Mouse (Mus musculus) left cerebral cortex, adult 6 months (tissue): ENCODE results near the gene Hba-a2. TPM values are rescaled to one million over a fixed set of nuclear protein-coding genes. Genes with fewer than 3 reads are reported as not detected.

ENCODE experiments used
- long read RNA-seq, 2 experiments: library from polyadenylated mRNA; unstranded; transcript quantifications; one replicate each; pipeline ENCODE4 v2.0.0; 2019 to 2020
- polyA plus RNA-seq: library from polyadenylated mRNA; unstranded; fragments of <200 nt; fragmentation: Nextera tagmentation; gene quantifications from 2 replicates; pipeline ENCODE4 v1.2.3, GENCODE M21; 2021

Hba-a2 gene
- polyA plus RNA-seq, result 17.7 and 48.7 TPM in 2 replicates
- long read RNA-seq, experiment 1, transcript Hba-a2-201 (3 exons, 554 nt), result major isoform, 19 of 20 reads
- long read RNA-seq, experiment 1, partial matches to known transcripts, result 0 of 20 reads
- long read RNA-seq, experiment 1, other reads (novel, unspliced or antisense), result 1 of 20 reads
- long read RNA-seq, experiment 2, transcript Hba-a2-201 (3 exons, 554 nt), result major isoform, 8 of 9 reads
- long read RNA-seq, experiment 2, partial matches to known transcripts, result 0 of 9 reads
- long read RNA-seq, experiment 2, other reads (novel, unspliced or antisense), result 0 of 9 reads

DNA sequence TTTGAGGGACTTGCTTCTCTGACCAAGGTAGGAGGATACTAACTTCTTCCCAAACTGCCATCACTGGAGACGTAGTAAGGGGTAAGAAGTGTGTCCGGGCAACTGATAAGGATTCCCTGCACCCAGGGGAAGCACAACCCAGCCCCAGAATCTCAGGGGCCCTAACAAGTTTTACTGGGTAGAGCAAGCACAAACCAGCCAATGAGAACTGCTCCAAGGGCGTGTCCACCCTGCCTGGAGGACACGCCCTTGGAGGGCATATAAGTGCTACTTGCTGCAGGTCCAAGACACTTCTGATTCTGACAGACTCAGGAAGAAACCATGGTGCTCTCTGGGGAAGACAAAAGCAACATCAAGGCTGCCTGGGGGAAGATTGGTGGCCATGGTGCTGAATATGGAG lies at the start of gene Hba-a2:
TSS of gene Hba-a2 (plus strand) at position 287 of the 400 bp plus-strand sequence.

DNA sequence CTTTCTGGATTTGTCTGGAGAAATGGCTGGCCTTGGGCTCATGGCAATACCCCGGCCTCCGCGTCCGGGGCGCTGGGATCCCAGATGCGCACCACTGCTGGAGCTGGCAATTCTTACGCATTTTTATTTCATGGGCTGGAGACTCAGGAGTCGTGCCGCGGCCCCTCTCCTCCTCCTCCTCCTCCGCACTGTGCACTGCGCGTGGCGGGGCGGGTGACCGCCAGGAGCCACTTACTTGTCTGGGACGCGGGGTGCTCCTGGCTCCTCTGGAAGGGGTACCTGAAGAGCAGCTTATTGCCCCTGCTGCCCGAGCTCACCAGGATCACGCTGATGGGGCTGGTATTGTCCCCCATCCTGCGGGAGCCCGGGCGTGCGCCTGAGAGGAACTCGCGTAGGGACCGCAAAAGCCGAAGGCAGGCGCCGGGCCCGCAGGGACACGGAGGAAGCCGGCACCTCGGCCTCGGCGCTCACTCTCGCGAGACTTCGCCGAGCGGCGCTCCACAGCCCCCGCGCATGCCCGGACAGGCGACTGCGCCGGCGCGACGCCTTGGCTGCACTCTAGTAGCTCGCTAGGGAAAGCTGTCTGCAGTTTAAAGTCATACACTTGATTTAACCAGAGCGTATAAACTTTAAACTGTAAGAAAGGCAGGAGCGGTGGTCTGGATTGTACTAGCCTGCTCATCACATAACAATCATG lies 29.0 kb upstream of the Hba-a2 start, which contains the start of gene Nprl3:
TSS of gene Nprl3 (minus strand) at position 520 of the 697 bp plus-strand sequence.

DNA sequence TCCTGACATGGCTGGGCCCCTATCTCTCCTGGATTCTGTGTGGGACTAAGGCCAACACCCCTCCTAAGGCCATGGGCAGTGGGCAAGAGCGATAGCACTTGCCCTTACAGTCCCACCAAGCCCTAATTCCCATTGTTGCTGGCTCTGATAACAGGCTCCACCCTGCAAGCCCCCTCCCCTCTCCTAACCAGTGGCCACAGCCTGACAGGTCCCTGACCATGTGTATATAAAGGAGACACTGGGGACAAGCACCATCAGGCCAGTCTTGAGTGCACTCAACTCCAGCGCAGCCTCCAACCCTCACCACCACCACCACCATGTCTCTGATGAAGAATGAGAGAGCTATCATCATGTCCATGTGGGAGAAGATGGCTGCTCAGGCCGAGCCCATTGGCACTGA lies 19.9 kb upstream of the Hba-a2 start, which contains the start of gene Hba-x:
TSS of gene Hba-x (plus strand) at position 54 of the 400 bp plus-strand sequence.

DNA sequence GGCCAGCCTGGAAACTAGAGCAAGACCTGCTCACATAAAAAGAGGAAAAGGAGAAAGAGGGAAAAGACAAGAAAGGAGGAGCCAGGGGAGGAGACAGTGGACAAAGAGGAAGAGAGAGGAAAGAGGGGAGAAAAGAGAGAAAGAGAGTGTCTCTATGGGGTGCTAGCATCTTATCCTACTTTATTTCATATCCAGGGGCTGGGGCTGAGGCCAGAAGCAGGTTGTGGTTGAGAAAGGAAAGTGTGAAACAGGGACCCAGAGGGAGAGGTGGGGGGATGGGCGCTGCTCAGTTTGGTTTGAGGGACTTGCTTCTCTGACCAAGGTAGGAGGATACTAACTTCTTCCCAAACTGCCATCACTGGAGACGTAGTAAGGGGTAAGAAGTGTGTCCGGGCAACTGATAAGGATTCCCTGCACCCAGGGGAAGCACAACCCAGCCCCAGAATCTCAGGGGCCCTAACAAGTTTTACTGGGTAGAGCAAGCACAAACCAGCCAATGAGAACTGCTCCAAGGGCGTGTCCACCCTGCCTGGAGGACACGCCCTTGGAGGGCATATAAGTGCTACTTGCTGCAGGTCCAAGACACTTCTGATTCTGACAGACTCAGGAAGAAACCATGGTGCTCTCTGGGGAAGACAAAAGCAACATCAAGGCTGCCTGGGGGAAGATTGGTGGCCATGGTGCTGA lies 13.1 kb upstream of the Hba-a2 start, which contains the start of gene Hba-a1:
TSS of gene Hba-a1 (plus strand) at position 421 of the 687 bp plus-strand sequence.

DNA sequence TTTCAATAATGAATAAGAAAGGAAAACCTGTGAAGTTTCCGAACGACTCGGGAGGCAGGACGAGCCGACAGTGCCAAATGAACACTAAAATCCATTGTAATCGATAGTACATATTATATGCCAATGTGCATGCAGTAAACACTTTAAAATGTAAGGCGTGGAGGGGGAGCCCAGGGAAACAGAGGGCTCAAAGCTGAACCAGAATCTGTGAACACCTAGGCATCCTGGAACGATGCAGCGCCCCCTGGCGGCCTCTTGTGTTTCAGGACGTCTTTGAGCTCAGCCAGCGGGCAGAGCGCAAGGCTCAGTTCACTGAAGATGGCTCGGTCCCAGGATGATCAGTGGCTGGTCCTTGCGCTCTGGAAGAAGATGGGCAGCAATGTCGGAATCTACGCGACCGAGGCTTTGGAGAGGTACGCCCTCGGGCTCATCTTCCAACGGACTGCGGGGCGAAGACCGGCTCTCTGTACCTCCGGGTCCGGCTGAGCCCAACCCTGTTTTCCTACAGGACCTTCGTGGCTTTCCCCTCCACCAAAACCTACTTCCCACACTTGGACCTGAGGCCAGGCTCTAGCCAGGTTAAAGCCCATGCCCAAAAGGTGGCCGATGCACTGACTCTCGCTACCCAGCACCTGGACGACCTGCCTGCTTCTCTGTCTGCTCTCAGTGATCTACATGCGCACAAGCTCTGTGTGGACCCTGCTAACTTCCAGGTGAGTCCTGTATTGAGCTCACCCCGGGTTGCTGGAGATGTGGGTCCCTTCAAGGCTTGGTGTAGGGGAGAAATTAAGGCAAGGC lies 9.4 kb upstream of the Hba-a2 start, which contains the start of gene Hbq1b:
TSS of gene Hbq1b (plus strand) at position 271 of the 798 bp plus-strand sequence.

DNA sequence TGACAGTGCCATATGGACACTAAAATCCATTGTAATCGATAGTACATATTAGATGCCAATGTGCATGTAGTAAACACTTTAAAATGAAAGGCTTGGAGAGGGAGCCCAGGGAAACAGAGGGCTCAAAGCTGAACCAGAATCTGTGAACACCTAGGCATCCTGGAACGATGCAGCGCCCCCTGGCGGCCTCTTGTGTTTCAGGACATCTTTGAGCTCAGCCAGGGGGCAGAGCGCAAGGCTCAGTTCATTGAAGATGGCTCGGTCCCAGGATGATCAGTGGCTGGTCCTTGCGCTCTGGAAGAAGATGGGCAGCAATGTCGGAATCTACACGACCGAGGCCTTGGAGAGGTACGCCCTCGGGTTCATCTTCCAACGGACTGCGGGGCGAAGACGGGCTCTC lies 3.6 kb downstream of the Hba-a2 start, which contains the start of gene Hbq1a:
TSS of gene Hbq1a (plus strand) at position 205 of the 400 bp plus-strand sequence.

Other genes with a start within 250 kb of the Hba-a2 start
- gene Il9r, start 96.2 kb upstream of the Hba-a2 start, polyA plus RNA-seq, result not detected in 2 replicates
- gene Snrnp25, start 91.1 kb upstream of the Hba-a2 start, polyA plus RNA-seq, result 71.7 and 72.2 TPM in 2 replicates
- gene Rhbdf1, start 74.2 kb upstream of the Hba-a2 start, polyA plus RNA-seq, result 1.9 and 4.5 TPM in 2 replicates
- 18.0 and 19.3 TPM in 2 replicates for gene Mpg, start 70.0 kb upstream of the Hba-a2 start, polyA plus RNA-seq
- gene Nprl3, start 28.8 kb upstream of the Hba-a2 start, polyA plus RNA-seq, result 40.5 and 44.3 TPM in 2 replicates
- not detected in 2 replicates for gene Hba-x, start 20.1 kb upstream of the Hba-a2 start, polyA plus RNA-seq
- gene Hba-a1, start 13.0 kb upstream of the Hba-a2 start, polyA plus RNA-seq, result 7.7 and 17.6 TPM in 2 replicates
- 0.65 TPM in 1 of 2 replicates, not detected in the other for gene Hbq1b, start 9.5 kb upstream of the Hba-a2 start, polyA plus RNA-seq
- 1.4 and 2.0 TPM in 2 replicates for gene Hbq1a, start 3.6 kb downstream of the Hba-a2 start, polyA plus RNA-seq
- 1.2 and 2.1 TPM in 2 replicates for gene Sh3pxd2b, start 51.3 kb downstream of the Hba-a2 start, polyA plus RNA-seq
- 7.5 and 10.9 TPM in 2 replicates for gene Ubtd2, start 158.9 kb downstream of the Hba-a2 start, polyA plus RNA-seq
- 0.72 and 0.98 TPM in 2 replicates for gene Efcab9, start 235.6 kb downstream of the Hba-a2 start, polyA plus RNA-seq
- gene Stk10, start 236.8 kb downstream of the Hba-a2 start, polyA plus RNA-seq, result 1.0 and 1.3 TPM in 2 replicates